Mouse (Mus musculus): Measurements from ENCODE around the gene Sh3bgrl2.
A peak's percentile ranks its signal among the peaks of the same experiment; 100 is the strongest.

The Sh3bgrl2 gene

DNA sequence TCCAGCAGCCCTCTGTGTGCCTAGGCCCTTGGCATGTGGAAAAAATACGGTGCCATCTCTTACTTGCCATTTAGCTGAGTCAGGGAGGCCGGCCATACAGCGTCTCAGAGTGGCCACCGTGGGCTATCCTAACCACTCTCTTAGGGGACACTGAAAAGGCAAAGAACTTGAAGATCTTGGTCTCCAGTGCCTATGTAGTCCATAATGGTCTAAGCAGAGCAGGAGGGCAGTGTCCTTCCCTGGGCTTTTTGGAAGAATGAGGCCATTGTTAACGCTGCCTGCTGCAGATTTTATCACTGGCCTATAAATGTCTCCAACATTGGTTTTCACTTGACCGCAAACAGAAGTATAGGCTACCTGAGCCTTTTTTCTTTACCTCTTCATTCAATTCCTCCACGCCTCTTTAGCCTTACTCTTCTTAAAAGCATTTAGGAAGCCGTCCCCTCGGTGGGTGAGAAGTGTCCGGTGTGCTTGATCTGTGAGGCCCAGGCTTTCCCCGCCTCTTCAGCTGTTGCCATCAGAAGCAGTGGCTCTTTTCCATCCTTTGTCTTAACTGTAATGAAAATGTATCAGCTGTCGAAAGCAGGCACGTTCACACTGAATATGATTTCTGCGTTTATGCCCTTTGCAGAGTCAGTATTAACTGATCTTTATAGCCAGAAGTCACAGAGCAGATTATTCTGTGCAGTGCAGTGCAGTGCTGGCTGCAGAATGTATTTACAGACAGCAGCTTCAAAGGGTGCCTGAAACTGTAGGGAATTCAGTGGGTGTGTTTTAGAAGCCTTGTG, 41.7 kb downstream of the Sh3bgrl2 start:
- DNase-seq (ENCODE audit: low read depth, low spot score): no peak

DNA sequence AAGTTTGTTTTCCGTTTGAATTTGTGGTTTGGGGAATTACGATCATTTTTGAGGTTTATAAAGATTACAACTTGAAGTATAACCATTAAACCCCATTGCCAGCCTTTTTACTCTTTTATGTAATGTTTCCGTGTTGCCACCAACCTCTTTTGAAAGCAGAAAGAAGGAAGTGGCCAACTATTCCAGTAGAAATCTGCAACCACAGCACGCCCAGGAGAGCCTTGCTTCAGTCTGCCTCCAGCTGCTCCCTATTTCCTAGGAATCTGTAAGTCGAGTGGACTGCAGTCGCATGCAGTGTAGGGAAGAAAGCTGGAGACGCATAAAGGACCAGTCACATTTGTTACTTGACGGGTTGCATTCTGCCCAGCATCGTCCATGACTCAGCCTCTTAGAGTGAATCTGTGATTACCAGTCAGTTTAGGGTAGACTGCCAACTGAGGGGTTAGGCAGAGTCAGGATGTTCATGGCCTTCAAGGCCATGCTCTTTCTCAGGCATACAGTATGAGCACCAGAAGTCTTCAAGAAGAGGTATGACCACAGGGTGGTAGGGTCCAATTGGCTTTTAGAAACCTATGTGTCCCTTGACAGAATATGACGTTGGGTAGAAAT, 43.8 kb downstream of the Sh3bgrl2 start:
- no peak for DNase-seq (ENCODE audit: low read depth, low spot score)

DNA sequence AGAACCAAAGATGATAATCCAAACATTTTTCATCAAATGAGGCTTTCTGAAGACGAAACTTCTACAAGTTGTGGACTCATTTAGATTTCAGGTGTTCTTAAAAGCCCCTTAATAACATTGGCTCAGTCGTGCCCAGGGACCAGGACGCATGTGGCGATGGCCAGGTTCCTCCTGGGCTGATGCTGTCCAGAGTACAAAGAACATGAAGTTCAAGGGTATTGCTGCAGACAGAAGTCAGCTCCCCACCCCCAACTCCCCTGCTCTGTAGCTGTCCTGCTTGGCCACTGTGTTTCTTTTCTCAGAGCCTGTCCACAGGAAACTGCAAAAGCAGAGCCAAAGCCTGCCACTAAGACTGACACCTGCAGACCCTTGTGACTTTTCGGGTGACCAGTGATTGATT, 45.7 kb downstream of the Sh3bgrl2 start:
- DNase-seq (ENCODE audit: low read depth, low spot score): no peak

DNA sequence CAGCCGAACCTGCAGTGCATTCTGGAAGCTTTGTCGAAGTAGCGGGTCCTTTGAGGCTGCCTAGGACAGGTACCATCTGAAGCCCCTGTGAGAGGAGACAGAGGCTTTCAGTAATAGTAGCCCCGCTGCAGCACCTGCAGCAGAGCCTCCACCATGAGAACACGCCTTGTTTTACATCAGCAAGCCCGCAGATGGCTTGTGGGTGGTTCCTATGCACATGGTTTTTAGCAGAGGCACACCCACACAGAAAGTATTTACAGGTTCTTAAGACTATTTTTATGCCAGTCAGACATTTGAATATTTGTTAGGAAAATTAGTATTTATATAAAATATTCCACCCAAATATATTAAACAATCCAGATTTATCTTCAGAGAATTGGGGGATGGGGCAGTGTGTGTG, 48.0 kb downstream of the Sh3bgrl2 start:
- no peak for DNase-seq (ENCODE audit: low read depth, low spot score)

DNA sequence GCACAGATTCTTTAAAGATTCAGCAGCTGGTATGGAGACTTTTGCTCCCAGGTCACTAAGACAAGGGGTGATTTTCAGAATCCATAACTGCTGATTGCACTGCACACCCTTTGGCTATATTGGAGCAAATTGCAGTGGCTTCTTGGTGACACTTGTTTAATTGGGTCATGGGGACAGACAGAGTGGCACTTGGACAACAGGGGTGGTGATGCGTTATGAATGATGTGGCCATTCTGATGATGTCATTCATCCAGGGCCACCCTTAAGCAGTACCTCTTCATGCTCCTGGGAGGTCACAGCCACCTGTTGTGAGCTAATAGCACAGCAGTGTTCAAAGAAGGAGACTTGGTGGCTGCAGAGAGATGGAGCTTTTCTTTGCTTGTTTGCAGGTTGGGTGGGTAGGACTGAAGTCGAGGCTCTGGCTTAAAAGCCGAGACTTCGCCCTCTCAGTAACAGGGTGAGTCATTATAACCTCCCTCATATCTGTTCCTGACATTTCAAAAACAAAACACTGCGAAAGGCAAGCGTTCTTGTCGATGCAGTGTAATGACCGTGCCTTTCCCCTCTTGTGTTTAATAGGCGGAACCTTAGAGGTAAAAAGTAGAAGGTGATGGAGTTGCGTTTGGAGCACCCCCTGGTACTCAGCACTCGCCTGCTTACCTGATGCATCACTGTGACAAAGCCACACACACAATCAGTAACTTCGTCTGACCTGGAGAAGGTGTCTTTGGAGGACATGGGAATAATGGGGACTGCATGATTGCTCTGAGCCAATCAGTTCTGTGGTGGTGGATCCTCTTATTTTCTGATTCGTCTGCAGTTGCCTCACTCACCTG, 48.7 kb downstream of the Sh3bgrl2 start:
- DNase-seq (ENCODE audit: low read depth, low spot score): no peak

DNA sequence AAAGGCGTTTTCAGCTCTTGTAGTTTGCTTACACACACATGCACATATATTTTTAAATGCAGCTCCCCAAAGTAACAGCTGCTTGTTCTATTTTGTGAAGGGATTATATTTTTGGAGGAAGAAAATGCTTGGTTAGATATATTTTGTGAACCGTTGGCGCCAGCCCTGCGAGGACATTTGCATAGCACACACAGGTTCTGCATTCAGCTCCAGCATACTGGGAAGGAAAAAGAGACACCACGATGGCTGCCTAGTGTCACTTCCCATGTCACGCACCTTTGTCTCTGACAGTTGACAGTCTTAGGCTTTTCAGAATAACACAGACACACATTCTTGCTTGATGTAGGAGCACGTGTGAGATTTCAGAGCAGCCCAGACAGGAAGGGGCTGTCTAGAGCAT, 49.9 kb downstream of the Sh3bgrl2 start:
- no peak for DNase-seq (ENCODE audit: low read depth, low spot score)

DNA sequence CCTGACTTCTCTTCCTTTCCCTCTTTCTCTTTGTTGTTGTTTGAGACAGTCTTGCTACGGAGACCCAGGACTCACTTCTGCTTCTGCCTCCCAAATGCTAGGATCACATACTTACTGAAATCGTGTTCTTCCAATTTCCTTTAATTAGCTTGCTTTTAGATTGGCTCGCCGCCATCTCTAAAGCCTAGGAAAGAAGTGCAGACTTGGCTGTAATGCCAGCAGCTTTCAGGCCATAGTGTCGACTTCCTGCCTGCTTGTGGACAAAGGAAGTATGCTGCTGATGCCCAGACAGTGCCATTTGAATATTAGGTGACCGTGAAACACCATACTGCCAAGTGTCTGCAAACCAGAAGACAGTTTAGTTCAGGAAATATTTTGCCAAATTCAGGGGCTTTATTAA, 51.4 kb downstream of the Sh3bgrl2 start:
- no peak for DNase-seq (ENCODE audit: low read depth, low spot score)

DNA sequence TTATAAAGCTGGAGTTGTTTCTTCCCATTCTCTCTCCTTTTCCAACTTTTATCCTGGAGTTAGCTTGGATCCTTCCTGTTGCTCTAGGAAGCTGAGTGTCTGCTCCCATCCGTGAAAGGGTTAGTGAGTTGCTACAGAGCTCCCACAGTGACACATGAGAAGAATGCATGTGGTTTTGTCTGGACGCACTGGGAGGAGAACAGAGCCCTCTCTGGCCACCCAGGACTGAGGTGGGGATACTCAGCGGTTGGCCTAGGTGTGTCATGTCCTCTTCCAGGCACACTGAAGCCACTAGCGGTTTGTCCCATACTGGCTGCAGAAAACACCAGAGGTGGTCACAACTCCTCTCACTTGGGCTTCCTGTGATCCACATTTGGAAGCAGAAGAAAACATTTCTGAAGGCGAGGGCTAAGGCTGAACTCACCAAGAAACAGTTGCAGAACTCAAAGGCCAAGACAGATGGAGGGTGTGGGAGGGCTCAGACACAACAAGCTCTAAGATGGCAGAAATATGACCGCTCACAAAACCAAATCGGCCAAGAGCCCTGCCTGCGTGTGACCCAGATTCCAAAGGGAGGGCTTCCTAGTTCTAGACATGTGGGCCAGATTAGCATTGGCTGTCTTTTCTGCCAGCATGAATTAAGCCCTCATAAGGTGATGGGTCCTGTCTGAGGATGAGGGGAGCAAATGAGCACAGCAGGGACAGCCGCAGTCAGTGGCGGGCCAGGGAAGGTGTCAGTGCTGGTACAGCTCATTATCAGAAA, 52.3 kb downstream of the Sh3bgrl2 start:
- DNase-seq (ENCODE audit: low read depth, low spot score): no peak

DNA sequence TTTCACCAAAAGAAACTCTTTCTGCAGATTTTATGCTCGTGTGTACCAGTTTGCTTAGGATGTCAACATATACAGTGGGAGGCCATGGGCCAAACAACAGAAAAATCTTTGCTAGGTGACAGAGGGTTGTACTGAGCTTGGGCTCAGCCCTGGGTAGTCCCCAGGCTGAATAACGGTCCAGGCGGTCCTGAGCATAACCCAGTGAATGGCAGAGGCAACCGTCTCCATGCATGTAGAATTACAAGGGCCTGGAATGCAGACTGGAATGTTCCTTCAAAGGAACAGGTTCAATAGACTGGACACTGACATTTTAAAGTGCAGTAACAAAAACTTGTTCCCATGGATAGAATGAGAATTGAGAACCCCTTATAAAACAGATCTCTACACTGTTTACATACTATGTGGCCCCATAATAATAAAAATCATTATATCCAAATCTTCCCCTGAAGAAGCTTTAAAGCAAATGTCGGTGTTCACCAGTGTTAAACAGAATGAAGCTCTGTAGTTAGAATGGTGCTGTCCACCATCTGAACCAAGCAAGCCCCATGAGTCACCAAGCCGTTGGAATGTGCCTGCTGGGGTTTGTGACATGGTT, 54.1 kb downstream of the Sh3bgrl2 start:
- no peak for DNase-seq (ENCODE audit: low read depth, low spot score)

DNA sequence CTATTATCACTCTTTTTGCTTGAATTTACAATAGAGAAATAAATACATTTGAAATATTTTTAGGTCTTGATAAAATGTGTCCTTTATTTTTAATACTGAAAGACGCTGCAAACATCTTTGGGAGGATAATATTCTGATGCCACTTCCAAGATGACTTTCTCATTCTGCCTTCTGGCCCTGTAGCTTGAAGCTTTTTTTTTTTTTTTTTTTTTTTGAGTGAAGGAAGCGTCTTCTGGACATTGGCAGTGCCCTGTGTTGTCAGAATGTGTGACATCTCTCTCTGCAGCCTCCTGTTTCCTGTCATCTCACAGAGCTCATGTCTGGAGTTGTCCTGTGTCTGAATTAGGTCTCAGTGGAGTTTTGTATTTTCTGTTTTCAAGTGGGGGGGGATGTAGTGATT, 55.0 kb downstream of the Sh3bgrl2 start:
- DNase-seq (ENCODE audit: low read depth, low spot score): no peak

DNA sequence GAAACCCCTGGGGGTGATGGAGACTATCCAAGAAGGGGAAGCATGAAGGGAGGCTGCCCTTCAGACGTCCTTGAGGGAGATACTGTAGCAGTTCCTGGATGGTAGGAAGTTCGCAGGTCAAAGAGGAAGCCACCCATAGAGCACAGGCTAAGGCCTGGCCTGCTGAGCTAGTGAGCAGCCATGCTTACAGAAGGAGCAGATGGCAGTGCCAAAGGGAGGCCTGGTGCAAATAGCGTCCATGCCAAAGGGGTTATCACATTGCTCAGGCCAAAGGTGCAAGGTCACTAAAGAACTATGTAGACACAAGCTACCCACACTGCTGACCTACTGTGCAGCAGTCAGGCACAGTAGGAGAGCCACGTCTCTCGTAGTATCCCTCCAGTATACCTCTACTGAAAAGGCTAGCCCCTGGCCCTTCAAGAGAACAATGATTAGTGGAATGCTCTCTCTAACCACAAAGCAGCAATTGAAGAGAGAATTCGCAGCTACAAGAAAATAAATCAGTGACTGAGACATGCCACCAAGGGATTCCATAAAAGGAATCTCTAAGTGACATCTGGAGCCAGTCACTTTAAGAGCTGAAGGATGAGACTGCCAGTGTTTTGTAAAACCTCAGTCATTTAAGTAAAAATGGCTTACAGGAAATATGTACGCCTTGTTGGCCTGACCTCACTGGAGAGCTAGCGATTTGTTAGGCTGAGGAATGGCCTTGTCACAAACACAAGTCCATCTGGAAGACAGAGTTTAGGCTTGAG, 57.9 kb downstream of the Sh3bgrl2 start:
- no peak for DNase-seq (ENCODE audit: low read depth, low spot score)

DNA sequence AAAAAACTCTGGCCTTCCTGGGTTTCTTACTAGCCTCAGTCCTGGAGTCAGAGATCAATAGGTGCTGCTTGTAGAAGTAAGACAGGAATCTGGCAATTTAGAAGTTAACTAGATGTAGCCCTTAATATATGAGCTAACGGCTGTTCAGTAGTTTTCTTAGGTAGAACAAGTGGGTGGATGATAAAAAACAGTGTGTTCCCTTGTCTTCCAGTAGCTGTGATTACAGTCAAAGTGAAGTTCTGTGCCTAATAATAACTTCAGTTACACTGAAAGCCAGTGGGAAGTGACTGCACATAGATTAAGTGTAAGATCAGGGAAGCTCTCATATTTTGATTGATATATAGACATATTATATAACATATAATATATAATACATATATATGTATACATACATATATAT, 60.0 kb downstream of the Sh3bgrl2 start:
- DNase-seq (ENCODE audit: low read depth, low spot score): no peak

DNA sequence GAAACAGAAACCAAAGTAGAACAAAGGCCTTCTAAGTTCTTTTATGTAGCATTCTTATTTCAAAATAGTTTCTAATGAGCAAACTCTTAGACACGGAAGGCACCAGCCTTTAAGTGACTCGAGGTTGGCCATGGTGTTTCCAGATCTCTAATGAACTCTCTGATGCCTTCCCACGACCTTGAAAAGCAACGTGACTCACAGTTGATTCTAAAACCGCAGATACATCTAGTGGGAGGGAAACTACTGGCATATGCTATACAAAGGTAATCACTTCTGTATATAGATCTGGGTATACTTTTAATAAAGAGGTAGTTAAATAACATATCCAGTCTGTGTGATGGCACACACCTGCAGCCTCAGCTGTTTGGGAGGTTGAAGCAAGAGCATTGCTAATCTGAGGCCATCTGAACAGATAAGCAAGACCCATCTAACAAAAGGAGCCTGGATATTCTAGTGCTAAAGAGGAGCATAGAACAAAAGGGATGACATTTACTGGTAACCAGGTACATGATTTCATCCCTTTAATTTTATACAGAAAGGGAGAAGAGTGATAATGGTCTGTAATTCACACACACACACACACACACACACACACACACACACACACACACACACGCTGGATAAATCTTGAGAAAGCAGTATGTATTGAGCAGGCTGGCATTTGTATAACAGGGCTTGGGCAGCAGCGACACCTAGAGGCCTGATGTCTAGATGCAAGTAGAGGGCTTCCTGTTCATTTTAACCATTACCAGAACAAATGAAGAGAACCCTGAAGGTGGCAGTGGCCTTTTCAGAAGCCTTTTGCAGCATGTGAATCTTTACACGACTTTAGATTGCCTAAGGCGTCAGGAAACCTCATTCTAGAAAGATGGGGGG, 61.5 kb downstream of the Sh3bgrl2 start:
- peak; percentile 26 for DNase-seq (ENCODE audit: low read depth, low spot score)

DNA sequence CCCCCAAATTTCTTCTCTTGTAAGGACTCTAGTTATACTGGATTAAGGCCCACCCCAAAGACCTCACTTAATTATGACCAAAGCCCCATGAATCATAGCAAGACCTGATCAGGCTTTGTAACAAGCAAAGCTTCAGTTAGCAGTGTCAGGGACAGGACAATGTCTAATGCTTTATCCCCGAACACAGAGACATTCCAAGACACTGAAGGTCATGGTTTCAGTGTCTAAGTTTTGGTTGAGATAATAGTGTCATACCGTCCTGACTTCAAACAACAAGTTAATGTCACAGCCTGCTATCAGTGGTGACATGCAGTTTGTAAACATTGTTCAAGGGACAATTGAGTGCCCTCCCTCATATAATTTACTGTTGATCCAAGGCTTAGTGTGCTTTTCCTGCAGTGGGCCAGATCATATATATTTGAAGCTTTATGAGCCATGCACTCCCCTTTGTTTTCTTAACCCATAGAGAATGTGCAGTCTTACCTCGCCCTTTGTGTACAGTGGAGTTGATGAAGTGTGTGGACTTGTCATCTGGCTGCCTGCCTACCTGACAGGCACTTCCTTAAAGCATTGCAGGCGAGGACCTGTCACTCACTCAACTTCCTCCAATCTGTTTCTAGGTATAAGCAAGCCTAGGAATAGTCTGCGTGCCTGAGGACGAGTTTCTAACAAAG, 67.9 kb downstream of the Sh3bgrl2 start:
- no peak for DNase-seq (ENCODE audit: low read depth, low spot score)

DNA sequence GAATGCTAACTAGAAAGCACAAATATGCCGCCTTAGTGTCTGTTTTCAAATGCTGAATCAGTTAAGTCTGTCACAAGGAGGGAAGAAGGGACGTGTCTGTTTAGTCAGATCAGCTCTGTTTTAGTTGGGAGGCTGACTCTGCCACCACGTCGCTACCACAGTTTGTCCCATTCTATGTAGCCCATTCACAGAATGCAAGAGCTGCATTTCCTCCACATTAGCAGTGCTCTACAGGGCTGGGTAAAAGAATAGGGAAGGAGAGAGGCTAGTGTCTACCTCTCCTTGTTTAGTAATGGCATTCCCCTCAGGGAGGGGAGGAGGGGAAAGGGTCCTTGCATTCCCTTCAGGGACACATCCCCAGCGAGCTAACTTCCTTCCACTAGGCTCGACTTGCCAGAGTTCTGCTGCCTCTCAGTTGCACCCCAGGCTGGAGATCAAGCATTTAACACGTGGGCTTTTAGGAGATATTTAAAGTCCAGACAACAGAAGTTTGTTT, 68.5 kb downstream of the Sh3bgrl2 start:
- no peak for DNase-seq (ENCODE audit: low read depth, low spot score)

DNA sequence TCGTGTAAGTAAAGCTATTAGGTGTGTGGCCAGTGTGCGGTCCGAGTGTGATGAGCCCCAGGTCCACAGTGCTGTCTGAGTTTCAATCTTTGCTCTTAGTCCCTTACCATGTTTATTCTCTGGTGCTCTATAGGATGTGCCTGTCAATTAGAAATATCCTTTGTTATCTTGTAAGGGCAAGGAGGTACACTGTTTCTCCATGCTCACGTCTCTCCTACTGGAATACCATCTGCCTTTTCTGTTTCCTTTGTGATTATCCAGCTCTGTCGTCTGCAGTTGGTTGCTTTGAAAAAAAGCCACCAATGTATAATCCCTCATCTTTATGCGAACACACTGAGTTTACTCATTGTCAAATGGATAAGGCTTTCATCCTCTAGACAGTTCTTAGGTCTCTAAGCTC, 75.3 kb downstream of the Sh3bgrl2 start:
- no peak for DNase-seq (ENCODE audit: low read depth, low spot score)

DNA sequence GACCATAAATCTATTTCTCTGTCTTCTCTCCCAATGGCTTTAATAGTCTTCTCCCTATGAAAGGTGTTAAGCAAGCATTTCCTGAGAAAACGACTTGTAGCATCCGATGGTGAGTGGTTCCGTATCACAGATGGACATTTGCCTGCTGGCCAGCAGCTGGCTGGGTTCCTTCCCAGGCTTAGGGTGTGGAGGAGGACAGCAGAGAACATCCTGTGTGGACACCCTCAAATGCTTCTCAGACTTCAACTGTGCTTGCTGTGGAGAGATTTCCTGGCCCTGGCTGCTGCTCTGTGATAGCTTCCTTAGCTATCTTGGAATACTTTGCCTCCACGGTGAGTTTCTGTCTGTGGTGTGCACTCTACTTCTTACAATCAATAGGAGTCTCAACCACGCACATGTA, 76.1 kb downstream of the Sh3bgrl2 start:
- no peak for DNase-seq (ENCODE audit: low read depth, low spot score)

DNA sequence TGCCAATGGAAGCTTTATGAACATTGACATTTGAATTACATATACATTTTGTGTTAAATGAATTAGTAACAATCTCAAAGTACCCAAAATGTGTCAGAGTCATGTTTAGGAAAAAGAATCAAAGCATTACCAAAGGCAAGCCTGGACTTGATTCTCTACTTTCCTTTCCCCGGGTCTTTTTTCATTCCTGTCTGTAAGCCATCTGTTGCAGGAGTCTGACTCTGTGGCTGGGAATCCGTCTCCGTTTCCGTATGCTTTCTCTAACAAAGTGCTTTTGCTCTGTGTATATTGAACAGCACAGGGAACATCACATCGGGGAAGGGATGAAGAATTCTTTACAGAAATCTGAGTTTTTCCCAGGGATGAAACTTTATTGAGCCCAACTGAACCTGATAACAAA, 77.0 kb downstream of the Sh3bgrl2 start:
- DNase-seq (ENCODE audit: low read depth, low spot score): no peak

All from WW6 (cell line).